Mouse (Mus musculus): ENCODE measurements around the gene Slc17a7.

Slc17a7 gene

DNA sequence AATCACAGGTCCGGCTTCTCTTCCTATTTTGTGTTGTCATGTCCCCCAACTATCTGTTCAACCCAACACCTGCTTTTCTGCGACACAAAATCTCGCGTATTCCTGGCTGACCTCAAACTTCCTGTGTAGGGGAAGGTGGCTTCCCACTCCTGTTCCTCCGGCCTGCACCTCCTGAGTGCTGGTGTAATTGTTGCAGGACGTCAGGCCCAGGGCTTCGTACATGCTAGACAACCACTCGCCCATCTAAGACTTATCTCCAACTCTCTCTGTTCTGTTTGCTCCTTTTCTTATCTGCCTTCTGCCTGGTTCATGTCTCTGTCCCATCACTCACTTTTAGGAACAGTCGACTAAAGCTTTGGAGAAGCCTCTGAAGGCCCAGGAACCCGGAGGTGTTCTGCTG, 47.3 kb downstream of the Slc17a7 start:
- no peak for DNase-seq

DNA sequence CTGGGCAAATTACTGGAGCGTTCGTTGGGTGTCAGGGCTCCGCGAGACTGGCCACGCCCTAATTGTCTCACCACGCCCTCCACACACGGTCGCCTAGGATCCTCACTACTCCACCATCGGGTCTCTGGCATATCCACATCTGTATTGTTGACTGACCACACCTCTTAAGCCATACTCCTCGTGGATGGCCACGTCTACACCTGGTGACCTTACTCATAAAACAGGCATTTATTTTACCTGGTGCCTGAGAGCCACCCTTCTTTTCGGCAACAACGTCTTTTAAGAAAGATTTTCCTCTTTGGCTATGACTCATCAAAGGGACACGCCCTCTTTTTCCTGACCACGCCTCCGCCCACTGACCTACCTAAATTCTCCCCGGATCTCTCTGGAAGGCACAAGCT, 48.1 kb downstream of the Slc17a7 start, which contains the start of gene Dkkl1:
Dkkl1 (minus strand) TSS at position 297 of the 401 bp plus-strand sequence.
- DNase-seq = no peak

DNA sequence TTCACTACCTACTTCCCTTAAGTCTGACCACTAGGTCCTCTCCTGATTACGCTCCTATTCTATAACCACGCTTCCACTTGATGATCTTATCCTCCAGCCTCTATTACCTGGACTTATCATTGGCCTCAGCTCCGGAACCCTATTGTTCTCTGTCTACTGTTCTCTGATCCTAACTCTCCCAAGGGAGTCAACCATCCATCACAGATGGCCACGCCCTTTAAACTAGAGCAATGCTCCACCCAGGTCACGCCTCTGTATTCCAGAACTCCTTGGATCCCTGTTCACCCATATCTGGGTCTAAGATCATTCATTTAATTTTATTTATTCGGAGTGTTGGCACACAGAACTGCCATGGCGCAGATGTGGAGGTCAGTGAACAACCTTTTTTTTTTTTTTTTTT, 48.6 kb downstream of the Slc17a7 start:
- no peak for DNase-seq

DNA sequence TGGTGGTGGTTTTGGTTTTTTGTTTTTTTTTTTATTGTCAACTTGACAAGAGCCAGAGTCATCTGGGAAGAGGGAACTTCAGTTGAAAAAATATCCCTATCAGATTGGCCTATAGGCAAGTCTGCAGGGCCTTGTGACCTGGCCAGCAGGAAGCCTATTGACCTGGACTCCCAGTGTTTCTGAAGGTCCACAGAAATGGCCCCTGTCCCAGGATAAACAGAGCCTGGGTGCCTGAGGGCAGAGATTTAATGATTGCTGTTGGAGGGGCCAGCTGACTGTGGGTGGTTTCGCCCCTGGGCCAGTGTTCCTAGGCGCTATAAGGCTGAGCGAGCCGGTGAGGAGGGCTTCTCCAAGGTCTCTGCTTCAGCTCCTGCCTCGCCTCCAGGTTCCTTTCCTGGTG, 50.0 kb downstream of the Slc17a7 start:
- no peak for DNase-seq

DNA sequence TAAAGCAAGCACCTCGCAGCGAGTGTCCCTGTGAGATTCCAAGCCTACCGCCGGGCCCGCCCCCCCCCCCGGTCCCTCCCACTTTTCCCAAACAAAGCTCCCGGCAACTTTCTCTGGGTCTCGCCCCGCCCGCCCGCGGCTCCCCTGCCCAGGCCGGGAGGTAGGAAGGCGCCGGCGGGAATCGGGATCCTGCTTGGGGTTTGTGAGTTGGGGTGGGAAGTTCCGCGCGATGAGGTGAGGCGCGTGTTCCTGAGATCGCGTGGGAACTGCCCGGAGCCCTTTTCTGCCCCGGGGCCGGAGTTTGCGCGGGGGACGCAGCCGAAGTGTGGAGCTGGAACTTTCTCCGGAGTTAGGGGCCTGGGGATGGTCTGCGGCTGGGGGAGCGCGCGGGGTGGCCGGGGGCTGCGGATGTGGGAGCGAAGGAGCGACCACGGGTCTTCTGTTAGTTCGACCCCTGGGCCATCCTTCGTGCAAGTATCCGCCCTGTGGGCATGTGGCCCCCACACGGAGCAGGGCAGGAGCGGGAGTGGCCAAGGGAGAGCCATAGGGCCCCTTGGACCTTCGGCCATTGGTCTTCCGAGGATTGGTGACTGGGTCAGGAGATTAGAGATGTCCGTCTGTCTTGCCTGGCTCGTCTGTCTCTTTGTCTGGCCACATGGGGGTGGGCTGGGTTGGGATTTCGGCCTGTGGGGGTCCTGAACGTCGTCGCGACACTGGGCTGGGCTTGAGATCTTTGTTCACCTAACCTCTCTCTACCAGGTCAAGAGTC, 52.1 kb downstream of the Slc17a7 start, which contains the start of gene Tead2:
Tead2 (plus strand) TSS at position 81 of the 769 bp plus-strand sequence.
- no peak for DNase-seq

DNA sequence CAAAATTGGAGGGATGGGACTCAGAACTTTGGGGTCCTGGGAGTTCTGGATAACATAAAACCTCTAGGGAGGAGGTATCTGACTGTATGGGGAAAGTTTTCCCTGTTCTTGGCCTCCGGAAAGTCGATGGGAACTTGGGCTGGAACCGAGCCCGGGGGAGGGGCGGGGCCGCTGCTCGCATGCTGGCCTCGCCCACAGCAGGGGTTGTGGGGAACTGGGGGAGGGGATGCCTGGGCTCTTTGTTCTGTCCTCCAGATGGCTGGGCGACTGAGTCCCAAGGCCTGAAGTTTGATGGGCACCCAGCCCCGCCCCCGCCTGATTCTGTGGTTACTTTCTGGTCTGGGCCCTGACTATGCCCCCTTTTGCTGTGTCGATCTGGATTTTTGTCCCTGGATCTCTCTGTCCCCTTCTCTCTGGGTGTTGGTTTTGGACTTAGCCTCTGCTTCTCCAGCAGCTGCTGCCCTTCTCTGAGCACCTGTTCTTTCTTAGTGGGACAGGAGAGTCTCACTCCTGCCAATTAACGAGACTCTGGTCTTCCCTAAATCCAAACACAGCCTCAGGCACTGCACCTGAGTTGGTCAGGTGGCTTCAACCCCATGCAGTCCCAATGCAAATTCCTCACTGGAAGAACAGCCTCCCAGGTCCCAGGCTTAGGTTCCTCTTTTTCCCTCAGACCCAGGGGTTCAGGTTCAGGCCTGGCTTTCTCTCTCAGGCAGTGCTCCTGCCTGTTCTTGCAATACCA, 52.9 kb downstream of the Slc17a7 start:
- no peak for DNase-seq

DNA sequence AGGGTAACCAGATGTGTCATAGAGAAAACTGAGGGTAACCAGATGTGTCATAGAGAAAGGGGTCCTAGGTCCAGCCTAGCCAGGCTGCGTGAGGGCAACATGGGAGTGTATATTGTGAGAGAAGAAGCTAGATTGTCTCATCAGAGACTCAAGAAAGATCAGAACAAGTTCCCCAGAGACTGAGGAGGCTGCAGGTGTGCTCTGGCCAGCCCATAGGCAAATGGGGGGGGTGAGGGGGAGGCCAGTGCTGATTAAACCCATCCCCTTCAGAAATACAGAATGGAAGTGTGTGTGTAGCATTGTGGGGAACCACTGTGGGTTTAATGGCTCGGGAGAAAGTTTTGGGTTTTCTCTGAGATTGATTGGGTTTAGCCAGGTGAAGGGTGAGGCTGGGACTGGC, 57.9 kb downstream of the Slc17a7 start:
- no peak for DNase-seq

DNA sequence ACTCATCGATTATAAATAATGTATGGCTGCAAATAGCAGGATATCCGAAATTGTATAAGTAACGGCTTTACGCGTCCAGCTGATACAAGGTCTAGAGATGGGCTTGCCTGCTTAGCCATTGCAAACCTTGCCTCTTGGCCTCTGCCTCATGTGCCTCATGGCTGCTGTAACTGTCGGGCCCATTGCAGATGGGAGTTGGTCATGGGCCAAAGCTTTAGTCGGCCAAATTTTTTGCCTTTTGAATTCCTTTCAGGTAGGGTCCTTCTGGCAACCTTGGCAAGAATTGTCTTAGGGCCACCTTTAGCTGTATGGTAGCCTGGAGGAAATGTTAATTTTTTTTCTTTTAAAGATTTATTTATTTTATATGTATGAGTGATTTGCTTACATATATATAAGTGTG, 61.1 kb downstream of the Slc17a7 start:
- no peak for DNase-seq

All from thymus, adult 18-20 months (tissue).